Mouse (Mus musculus): ENCODE measurements around the gene Tagln2. TPM values are rescaled to one million over a fixed set of nuclear protein-coding genes. Genes with fewer than 3 reads are reported as not detected.

The Tagln2 gene
- polyA plus RNA-seq, 1 experiment from 2014 or later, result 56.7 TPM

Other genes with a start within 250 kb of the Tagln2 start
- gene Atp1a4, start 241.6 kb upstream of the Tagln2 start, polyA plus RNA-seq (2014; fragmentation: Nextera tagmentation; extraction: Ambion mirVana), result not detected in 2 replicates
- gene Igsf8, start 238.4 kb upstream of the Tagln2 start, polyA plus RNA-seq (2014; fragmentation: Nextera tagmentation; extraction: Ambion mirVana), result 30.1 and 36.7 TPM in 2 replicates
- gene Atp1a2, start 202.0 kb upstream of the Tagln2 start, polyA plus RNA-seq (2014; fragmentation: Nextera tagmentation; extraction: Ambion mirVana), result 0.60 and 0.65 TPM in 2 replicates
- 0.54 and 0.65 TPM in 2 replicates for gene Kcnj9, start 170.7 kb upstream of the Tagln2 start, polyA plus RNA-seq (2014; fragmentation: Nextera tagmentation; extraction: Ambion mirVana)
- 0.07 and 0.11 TPM in 2 replicates for gene Kcnj10, start 158.8 kb upstream of the Tagln2 start, polyA plus RNA-seq (2014; fragmentation: Nextera tagmentation; extraction: Ambion mirVana)
- 11.4 and 12.3 TPM in 2 replicates for gene Pigm, start 123.5 kb upstream of the Tagln2 start, polyA plus RNA-seq (2014; fragmentation: Nextera tagmentation; extraction: Ambion mirVana)
- 0.48 and 0.53 TPM in 2 replicates for gene Slamf9, start 24.7 kb upstream of the Tagln2 start, polyA plus RNA-seq (2014; fragmentation: Nextera tagmentation; extraction: Ambion mirVana)
- gene Igsf9, start 18.3 kb upstream of the Tagln2 start, polyA plus RNA-seq (2014; fragmentation: Nextera tagmentation; extraction: Ambion mirVana), result 36.8 and 46.6 TPM in 2 replicates
- 0.47 and 0.65 TPM in 2 replicates for gene Cfap45, start 20.8 kb downstream of the Tagln2 start, polyA plus RNA-seq (2014; fragmentation: Nextera tagmentation; extraction: Ambion mirVana)
- 0.28 TPM in 1 of 2 replicates, not detected in the other for gene Vsig8, start 55.9 kb downstream of the Tagln2 start, polyA plus RNA-seq (2014; fragmentation: Nextera tagmentation; extraction: Ambion mirVana)
- not detected in 2 replicates for gene Slamf8, start 90.5 kb downstream of the Tagln2 start, polyA plus RNA-seq (2014; fragmentation: Nextera tagmentation; extraction: Ambion mirVana)
- 0.11 and 0.24 TPM in 2 replicates for gene Fcrl6, start 102.5 kb downstream of the Tagln2 start, polyA plus RNA-seq (2014; fragmentation: Nextera tagmentation; extraction: Ambion mirVana)
- 9.7 and 10.1 TPM in 2 replicates for gene Dusp23, start 132.9 kb downstream of the Tagln2 start, polyA plus RNA-seq (2014; fragmentation: Nextera tagmentation; extraction: Ambion mirVana)
- gene Crp, start 198.0 kb downstream of the Tagln2 start, polyA plus RNA-seq (2014; fragmentation: Nextera tagmentation; extraction: Ambion mirVana), result 0.17 TPM in 1 of 2 replicates, not detected in the other

Data from embryonic facial prominence, embryonic 11.5 days (tissue).